Mouse (Mus musculus) ovary, adult 10 weeks (tissue): Measurements from ENCODE around the gene Tmprss15. TPM values are rescaled to one million over a fixed set of nuclear protein-coding genes. Genes with fewer than 3 reads are reported as not detected.

Source experiments
- polyA plus RNA-seq: library from polyadenylated mRNA; stranded (reverse); fragments of 350-450 nt; fragmentation: Illumina TruSeq; extraction: RNeasy Lipid Tissue Mini Kit (QIAGEN cat#74804); gene quantifications from one replicate; pipeline ENCODE4 v1.2.3, GENCODE M21; 2014

The Tmprss15 gene
- not detected for polyA plus RNA-seq

DNA sequence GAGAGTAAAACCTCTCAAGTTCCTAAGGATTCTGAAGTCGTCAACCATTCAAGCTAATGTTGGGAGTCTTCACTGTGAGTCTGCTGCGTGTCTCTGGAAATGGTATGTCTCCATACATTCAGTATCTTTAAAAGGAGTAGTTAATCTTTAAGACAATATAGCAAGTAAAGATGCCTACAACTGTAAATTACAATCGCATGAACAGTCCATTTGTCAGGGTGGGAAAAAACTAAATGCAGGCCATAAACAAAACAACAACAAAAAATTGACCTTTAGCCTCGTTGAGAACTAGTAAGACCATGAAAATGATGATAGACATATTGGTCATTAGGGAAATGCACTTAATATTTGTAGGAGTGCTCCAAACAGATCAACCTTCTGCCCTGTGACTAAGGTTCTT, at the start of gene Tmprss15:
Gene Tmprss15 (minus strand): TSS at position 101 of the 400 bp plus-strand sequence.

DNA sequence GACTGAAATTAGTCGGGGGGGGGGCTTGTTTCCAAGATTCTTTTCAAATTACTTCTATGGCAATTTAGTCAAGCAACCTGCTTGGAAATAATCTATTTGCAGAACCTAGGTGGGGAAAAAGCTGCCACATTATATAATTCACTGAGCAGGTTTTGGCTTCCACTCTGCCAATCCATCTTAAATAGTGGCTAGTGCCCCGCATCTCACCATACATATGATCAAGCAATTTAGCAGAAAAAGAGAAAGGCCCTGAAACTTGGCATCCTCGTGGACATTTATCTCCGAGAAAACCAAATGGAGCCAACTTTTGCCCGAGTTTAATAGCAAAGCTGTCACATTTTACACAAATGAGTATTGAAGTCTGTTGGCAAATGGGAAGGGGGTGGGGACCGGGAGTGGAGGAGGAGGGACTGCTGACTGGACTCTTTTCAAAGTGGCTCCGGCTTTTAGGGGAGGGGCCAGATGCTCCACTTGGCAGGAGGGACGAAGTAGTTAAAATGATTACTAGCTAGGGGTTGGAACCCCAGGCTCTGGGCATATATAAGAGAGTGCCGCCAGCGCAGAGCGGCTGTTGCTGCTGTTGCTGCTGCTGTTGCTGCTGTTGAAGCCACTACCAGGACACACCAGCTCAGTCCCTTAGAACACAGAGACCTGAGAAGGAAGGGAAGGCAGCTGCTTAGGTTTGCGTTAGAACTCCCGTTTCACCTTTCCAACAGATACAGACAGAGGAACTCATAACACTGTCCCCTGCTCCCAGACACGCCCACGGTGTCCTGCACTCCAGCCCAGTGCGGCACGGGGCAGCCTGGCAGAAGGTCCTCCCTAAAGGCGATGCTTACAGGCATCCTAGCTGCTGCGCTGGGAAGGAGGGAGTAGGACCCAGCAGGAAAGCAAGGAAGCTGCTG, 160.3 kb downstream of the Tmprss15 start, which contains the start of gene Chodl:
Gene Chodl (plus strand): TSS at position 567 of the 905 bp plus-strand sequence.

Other genes with a start within 250 kb of the Tmprss15 start
- 1.3 TPM for gene Chodl, start 160.1 kb downstream of the Tmprss15 start, polyA plus RNA-seq